Mouse (Mus musculus) spleen, adult 2 months (tissue): ENCODE results near the gene Mylk.

Source experiments
- CTCF ChIP-seq: fragments of 200-500 bp; IDR thresholded peaks from 2 replicates; pipeline ENCODE4 v1.5.1; 2011; ENCODE audit warnings: mild to moderate bottlenecking, inconsistent platforms; ENCODE audit not compliant: insufficient read depth, insufficient read length, insufficient replicate concordance; ENCODE audit errors: extremely low read depth
- POLR2A ChIP-seq: fragments of 200-500 bp; IDR thresholded peaks from 2 replicates; pipeline ENCODE4 v1.6.1; 2011; ENCODE audit warnings: low read depth, low read length, inconsistent platforms

DNA sequence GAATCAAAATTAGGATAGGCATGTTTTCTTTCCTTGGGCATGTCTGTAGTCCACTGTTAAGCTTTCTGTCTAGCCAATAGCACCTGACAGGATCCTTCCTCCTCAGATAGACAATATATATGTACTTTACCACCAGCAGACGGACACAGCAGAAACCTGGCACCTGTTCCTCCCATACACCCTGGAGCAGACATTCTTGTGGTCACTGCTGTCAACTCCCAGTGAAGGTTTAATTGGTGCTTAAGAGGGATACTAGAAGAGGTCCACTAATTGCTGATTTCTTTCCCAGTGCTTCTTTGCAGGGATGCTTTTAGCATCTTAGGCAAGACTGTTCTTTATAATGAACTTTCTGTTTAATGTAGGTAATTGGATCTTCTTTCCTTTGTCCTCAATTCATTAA is 37.4 kb downstream of the Mylk start:
- TF ChIP-seq CTCF (no peak), POLR2A (no peak)
